Mouse (Mus musculus) megakaryocyte-erythroid progenitor cell, adult 5-6 weeks (primary cell): ENCODE data around the gene Cfap299. TPM values are rescaled to one million over a fixed set of nuclear protein-coding genes. Genes with fewer than 3 reads are reported as not detected.

Experiments
- ATAC-seq: replicated peaks from 2 replicates; pipeline ENCODE4 v1.8.0; 2016; ENCODE audit warnings: mild to moderate bottlenecking, inconsistent platforms; ENCODE audit not compliant: severe bottlenecking, poor library complexity, low FRiP score, low TSS enrichment
- total RNA-seq, 2 experiments: library from RNA; stranded (forward) in 1 of 2; stranded (reverse) in 1 of 2; fragments of 200-1000, 215-1000 nt in 1 of 2; fragments of >200 nt in 1 of 2; fragmentation: Nextera tagmentation in 1 of 2; gene quantifications; 2 replicates each; pipeline ENCODE4 v1.2.3; 2014 to 2017

Cfap299 gene
- total RNA-seq, 2 experiments from 2014 or later = not detected

DNA sequence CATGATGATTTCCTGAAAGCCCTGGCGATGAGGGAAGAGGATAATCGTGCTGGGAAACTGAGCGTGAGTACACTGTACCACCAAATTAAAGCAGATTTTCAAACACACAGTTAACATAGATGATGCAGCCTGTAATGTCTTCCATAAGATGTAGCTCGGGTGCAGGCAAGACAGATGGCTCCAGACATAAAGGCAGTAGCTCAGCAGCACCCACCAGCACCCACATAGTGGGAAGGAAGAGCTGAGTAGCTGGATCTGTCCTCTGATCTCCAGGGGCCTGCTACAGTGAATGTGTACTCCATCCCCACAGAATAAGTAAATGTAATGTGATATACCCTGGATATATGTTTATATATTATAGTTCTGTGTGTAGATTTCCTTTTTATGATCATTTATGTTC, 169.2 kb downstream of the Cfap299 start:
- ATAC-seq = no peak

DNA sequence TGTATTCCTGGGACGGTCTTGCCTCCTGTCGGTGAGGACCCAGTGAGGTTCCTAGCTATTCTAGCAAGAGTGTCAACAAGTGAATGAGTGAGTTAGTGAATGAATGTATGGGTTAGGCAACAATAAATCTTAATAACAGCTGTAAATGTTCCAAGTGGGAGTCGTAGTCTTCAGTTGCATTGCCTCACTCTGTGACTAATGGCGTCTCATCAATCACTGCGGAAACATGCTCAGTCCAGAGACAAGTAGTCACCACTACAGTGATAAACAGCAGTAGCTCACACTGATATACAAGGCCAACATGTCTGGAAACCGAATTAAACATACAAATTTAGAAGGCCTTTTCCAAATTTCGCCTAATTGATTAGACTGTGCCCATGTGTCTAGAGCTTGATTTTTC, 187.1 kb downstream of the Cfap299 start:
- ATAC-seq = no peak

DNA sequence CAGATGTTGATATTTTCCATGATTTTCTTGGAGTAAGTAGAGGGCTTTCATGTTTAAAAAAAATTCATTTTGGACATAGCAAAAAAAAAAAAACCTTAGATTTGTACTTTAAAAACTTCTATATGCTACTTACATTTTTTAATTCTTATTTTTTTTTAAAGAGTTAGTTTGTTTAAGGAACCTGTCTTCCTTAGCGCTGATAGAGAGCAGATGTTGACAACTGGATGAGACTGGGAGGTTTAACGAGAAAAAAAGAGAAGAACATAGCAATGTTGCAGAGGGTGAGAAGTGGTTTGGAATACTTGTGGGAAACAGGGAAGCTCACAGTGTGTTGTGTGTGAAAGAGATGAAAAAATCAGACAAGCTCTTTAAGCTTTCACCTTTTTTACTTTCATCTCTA, 191.0 kb downstream of the Cfap299 start:
- ATAC-seq = no peak

DNA sequence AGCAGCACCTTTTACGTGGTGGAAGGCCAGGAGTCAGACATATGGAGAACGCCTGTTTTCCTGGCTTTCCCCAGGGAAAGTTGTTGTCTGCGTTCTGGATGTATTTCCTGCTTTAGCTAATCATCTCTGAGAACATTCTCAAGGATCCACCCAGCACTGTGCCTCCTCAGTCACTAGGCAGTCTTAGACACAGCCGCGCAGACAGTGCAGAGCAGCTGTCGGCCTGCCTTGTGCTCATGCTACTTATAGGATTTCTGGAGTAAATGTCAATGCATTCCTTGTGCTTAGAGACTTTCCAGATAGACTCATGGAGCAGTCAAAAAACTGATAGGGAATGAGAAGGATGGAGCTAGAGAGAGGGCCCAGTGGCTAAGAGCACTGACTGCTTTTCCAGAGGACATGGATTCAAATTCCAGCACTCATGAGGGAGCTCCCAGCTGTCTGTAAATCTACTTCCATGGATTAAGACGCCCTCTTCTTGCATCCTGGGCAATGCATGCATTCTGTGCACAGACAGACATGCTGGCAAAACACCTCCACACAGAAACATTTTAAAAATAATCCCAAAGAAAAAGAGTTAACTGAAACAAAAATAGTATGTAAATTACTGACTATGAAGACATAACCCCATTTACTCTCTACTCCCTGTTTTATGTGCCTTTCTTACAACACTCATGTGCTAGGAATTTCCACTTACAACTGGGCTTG, 193.3 kb downstream of the Cfap299 start:
- ATAC-seq = no peak

DNA sequence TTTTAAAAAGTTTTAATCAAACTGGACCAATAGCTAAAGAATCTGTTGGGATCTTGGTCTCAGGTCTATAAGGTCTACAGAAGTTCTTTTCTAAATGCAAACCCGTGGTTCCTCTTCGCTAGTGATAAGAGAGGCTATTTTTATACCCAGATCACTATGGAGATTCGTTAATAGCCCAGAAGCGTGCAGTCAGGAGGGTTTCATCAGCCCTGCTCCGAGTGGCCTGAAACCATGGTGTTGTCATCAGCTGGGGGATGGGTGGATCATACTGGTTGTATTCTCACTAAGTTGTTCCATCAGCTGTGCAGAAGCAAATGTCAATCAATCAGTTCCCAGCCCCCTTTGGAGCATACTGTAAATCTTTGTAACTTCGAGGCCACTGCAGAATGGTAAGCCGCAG, 193.9 kb downstream of the Cfap299 start:
- ATAC-seq = no peak

DNA sequence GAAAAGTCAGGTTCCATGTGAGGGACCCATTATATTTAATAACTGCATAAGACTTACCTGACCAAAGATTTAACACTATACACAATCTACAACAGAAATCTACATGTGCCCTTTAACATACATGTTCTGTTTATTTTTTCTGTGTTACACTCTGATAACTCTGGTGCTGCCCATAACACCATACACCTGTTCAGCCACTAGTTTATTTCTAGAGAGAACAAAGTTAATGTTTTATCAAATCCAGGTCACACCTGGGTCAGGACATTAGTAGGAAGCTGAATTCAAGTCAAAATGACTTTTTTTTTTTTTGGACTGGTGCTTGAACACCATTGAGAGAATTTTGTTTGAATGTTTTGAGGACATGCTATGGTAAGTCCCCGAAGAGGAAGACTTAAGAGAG, 194.7 kb downstream of the Cfap299 start:
- no peak for ATAC-seq

DNA sequence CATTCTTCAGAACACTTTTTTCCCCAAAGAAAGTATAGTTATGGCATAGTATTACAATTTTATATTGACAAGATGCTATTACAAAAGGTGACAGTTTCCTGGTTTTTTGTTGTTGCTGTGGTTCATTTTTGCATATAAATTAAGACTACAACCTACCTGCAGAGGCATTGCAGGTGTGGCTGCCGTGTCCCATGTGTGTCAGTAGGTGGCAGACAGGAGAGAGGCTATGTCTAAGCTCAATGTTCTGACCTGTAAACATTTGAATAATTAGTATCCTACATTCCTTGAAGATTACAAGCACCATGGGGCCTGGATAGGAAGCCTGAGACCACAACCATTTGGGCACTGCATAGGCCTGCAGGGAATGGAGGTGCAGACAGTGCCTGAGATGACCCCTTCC, 212.2 kb downstream of the Cfap299 start:
- no peak for ATAC-seq

DNA sequence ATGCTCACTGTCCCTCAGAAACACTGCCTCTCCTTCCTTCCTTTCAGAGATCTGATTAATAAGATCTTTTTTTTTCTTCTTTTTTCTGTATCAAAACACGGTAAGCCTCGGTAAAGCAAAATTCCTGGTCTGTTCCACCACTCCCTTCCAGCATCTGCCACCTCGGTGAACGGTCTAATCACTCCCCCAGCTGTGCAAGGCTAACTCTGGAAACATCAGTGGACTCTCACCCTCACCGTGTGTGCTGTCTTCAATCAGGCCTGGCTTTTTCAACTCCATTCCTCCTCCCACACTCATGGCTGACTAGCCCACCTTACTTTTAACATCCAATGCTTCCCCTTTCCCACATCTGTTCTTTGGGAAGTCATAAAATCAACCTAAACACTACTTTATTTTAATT, 221.2 kb downstream of the Cfap299 start:
- ATAC-seq = no peak

DNA sequence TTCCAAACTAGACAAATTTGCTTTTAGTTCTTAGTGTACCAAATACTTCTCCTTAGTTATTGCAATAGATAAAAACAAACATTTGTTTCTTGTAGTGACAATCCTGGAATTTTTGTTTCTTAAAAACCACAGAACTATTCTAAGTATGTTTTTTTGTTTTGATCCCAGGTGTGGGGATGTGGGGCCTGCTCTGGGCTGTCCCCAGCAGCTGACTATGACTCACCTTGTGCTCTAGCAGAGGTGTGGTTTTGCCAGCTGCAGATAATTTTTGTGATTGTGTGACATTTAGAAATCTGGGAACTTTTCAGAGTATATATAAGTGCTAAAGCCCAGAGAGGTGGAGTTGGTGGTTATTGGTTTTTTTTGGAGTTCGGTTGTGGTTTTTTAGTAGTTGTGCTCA, 221.8 kb downstream of the Cfap299 start:
- ATAC-seq = no peak

DNA sequence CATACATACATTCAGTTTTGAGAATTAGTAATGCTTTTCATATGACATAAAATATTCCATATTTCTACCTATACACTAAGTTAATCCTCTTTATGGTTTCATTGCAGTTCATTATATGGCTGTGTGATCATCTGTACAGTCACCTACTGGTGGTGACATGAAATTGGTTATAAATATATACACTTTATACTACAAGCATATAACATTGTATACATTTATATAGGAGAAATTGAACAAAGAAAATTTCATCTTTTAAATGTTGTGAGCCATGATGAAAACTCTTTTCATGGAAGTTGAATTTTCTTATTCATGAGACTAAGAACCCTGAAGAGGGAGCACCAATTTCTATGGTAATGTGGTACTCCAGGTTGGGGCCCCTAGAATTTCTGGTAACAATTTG, 223.3 kb downstream of the Cfap299 start, which contains the start of gene Gm11111:
Gm11111 (plus strand) TSS at position 301 of the 400 bp plus-strand sequence.
- ATAC-seq = no peak

DNA sequence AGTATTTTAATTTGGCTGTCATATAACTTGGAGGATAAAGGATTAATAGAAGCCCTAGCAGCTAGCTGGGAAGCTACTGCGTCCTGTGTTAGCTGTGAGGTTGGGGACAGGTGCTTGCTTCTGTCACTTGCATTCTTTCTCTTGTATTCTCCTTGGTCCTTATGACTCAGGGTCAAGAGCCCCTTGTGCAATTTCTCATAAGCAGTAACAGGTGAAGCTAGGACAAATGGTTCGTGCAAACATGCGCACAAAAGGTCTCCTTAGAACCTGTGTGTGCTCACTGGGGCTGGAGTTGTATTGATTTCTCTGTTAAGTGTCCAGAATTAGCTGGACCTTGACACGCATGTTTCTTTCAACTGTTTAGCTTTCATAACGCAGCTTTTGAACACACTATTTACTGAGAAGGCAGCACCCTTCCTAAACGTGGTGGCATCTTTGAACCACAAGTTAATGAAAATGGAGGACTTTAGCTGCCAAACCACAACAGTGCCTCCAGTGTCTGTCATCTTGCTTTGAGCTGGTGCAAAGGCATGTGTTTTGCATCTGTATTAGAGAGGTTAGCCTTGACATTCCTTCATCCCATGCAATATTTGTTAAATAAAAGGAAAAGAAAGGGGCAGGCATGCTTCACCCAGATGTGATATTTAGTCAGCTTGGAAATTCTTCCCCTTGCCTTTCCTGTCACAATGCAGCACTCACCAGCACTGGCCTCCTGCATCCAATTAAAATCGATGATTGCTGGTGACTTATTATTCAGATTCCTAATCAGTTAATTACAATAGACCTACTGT, 223.9 kb downstream of the Cfap299 start:
- ATAC-seq = no peak

DNA sequence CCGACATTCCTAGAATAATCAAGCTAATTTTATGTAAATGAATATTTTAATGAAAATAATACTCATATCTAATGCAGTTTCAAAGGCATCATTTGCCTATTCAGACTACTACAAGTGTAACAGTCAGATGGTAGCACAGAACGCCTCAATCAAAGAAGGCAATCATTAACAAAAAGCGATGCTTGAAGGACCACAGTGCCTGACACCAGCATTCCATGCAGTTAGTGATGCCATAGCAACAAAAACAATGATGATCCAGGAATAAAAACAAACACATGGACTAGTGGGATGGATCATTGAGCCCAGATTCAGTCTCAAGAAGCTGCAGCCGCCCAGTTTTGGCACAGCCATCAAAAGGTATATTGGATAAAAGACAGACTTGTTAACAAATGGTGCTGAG, 232.2 kb downstream of the Cfap299 start:
- no peak for ATAC-seq

DNA sequence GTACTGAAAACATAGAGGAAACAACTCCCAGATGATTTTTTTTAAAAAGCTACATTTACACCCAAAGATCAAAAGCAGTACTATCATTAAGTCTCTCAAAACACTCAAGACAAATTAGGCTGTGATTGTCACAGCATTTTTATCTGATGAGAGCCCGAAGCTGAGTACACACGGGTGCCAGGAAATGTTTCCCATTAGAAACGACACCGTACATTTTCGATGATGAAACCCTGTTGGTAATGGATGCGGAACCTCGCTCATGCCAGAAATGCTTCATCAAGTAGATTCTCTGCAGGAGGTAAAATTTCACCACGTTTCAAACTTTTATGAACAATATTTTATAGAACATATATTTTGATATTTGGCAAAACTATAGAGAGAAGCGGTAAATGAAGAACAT, 233.7 kb downstream of the Cfap299 start:
- ATAC-seq = no peak

DNA sequence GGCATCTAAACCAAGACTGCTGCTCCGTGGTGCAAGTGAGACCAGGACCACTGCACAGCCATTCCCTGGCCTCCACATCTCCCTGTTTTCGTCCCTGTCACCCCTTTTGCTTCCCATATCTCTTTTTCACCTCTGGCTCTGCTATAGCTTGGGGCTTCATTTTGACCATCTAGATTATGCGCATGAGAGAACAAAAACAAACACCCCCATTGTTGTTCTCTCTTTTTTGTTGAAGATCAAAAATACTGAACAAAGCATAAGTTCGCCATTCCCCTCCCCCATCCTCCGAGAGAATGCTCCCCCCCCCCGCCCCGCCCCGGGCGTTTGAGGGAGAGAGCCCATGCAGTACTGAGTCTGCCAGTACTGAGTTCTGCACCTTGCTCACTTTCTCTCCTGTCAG, 234.7 kb downstream of the Cfap299 start:
- no peak for ATAC-seq

DNA sequence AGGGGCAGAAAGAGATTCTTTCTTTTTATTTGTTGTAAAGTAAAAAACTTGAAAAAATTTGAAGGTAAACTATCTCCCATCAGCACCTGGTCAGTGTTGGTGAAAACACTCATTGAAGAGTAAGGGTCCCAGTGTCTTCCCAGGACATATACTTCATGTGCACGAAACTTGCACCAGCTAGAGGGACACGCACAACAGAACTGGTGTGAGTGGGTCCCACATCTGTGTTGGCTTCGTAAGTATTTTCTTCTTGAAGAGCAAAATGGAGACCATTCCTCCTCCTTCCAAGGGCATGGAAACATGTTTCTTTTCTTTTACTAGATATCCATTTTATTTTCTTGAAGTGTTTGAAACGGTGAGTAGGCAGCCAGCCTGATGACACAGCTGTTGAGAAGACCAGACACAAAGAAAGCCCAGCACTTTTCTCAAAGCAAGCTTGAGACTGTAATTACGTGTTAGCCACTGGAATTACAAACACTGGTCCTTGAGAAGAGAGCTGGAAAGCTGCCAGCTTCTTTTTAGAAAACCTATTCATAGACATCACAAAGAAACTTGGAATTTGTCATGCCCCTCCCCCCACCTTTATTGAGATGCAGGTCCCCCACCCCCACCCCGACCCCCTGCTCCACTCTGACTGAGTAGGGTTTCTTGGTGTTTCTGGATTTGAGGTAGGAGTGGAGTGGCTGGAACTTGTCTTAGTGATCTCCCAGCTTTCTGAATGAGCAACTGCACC, 237.5 kb downstream of the Cfap299 start:
- ATAC-seq = no peak

DNA sequence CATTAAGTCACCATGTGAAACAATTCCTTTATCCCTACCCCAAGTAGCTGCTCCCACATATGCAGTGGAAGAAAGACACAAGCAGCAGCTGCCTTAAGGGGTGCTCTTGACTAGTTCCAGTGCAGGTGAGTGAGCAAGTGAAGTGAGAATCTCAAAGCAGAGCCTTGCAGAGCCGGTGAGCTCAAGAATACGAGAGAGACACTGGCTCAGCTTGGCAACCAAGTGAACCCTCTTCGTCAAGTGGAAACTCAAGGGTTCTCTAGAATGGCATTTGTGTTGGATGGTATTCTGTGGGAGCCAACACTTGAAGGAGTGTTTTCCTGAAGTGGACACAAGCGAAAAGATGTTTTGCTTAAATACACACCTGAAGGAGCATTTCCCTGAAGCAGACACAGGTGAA, 239.4 kb downstream of the Cfap299 start:
- no peak for ATAC-seq

DNA sequence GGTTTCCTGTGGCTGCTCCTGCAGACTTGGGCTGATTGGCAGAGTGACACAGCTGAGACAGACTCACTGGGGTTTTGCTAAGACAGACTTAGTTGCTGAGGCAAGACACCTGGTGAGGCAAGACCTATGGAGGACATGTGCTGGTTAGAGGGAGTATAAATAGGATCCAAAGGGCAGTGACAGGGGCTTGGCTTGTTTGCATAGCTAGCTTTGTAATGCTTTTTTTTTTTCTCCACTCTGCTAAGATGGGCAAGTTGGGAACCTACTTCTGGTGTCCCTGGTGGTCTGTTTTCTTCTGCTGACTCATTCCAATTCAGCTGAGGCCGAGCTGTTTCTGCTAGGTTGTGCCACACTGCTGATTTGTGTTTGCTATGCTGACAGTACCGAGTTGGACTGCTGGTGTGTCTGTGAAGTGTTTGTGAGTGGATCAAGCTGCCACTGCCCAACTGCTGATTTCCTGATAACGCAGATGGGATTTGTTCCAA, 240.0 kb downstream of the Cfap299 start:
- ATAC-seq = no peak

DNA sequence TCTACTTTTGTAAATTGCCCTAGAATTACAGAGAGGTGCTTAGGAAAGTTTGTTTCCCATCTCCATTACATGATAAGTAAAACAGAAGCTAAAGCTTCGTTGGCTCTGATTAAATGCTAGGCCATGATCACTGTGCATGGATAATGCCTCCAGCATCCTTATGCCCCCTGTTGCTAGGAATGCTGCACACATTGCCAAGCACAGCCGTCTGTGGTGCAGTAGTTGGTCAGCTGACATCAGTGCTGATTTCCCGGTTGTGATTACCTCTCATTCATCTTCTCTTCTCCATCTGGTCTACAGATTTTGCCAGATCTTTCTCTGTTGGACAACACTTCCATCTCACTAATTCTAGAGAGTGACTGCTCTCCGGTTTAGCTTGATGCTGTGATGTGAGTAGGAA, 243.3 kb downstream of the Cfap299 start:
- no peak for ATAC-seq

DNA sequence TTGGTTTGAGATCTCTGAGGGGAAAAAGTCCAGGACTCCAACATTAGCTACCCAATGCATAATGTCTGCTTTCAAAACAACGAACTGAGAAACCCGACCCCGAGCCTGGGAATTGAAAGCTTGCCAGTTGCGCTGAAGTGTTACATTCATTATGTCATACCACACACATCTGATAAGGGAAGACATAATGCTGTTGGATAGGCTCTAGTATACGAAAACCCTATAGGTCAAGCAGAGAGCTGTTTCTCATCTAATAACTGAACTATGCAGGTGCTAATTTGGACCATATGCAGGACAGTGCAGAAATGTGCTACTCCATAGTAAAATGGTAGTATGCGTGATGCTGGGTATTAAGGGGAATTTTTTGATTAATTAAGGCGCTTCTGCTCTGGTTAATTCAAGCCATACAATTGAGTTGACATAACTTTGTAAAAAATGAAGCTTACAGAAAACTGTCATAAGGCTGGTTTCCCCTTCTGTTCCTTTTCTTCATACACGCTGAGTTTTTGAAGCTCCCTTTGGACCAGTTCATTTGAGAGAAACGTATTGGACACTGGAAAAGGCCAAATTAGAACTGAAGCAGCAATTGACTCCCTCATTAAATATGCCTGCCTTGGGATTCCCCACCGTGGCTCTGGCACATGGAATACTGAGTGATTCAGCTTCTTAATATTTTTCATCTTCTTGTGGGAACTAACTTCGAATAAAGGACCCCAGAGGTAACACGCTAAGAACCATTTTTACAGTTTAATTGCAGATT, 245.8 kb downstream of the Cfap299 start:
- ATAC-seq = no peak

DNA sequence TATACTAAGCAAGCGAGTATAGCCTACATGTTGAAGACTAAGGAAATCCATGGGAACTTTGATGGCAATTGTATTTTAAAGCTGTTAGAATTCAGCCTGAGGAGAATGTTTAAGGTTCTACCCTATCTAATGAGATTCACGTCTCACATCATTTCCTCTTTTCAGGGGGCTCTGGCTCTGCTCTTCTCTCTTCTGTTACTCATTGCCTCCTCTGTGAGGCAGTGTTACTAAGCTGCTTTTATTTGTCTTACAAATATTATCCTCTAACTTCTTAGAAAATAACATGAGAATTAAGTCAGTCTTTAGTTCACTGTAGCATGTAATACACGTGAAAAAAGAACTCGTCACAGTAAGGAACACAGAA, 246.3 kb downstream of the Cfap299 start:
- no peak for ATAC-seq
